Mouse (Mus musculus): Measurements from ENCODE around the gene Slc25a26. TPM values are rescaled to one million over a fixed set of nuclear protein-coding genes. Genes with fewer than 3 reads are reported as not detected.
A peak's percentile ranks its signal among the peaks of the same experiment; 100 is the strongest.

Gene Slc25a26
- polyA plus RNA-seq, 1 experiment from 2014 or later: 7.5 TPM

- peaks cover 3% of the 10 kb centered on the region; the same call in 1 of the 2 replicates for H3K36me3 ChIP-seq (ENCODE audit: control insufficient read depth, insufficient read depth, low read length)
- ATAC-seq (ENCODE audit: insufficient number of reproducible peaks, low FRiP score, low TSS enrichment, low read depth) (peak; percentile 86), DNase-seq (ENCODE audit: low spot score) (peak; percentile 81)
- H3K9me3 ChIP-seq (ENCODE audit: control insufficient read depth, low read length): no peaks in the 10 kb centered on the region
- H3K4me1 ChIP-seq (ENCODE audit: control insufficient read depth, insufficient read depth, low read length): peaks cover 56% of the 10 kb centered on the region
- H3K9ac ChIP-seq (ENCODE audit: low read length): no peak overlapping the region
- no peak overlapping the region for H3K4me2 ChIP-seq (ENCODE audit: low read depth, severe bottlenecking)
- no peak overlapping the region for H3K4me3 ChIP-seq (ENCODE audit: low read depth, low read length)
- H3K27ac ChIP-seq (replicated peaks; ENCODE audit: low read depth, low read length): peak overlapping the region; percentile 87
- 14% methylated on average over 15 of the region's 15 CpGs for WGBS
- no peaks in the 10 kb centered on the region for H3K27me3 ChIP-seq (ENCODE audit: control insufficient read depth, insufficient read depth, low read length)
Measured at GRCm38 (mm10) chr6:94627714-94628595, 127.8 kb downstream of the Slc25a26 start.

GRCm38 (mm10) chr6:94628787-94629186, 128.7 kb downstream of the Slc25a26 start:
- Histone ChIP-seq H3K9ac (ENCODE audit: low read length) (no peak overlapping the region), H3K4me3 (ENCODE audit: low read depth, low read length) (no peak overlapping the region), H3K9me3 (ENCODE audit: control insufficient read depth, low read length) (no peaks in the 10 kb centered on the region), H3K27ac (replicated peaks; ENCODE audit: low read depth, low read length) (0 out of 2 replicates have a peak overlapping the region, but pooled peaks have one; percentile 87), H3K36me3 (ENCODE audit: control insufficient read depth, insufficient read depth, low read length) (peaks cover 3% of the 10 kb centered on the region; the same call in 1 of the 2 replicates), H3K4me2 (ENCODE audit: low read depth, severe bottlenecking) (no peak overlapping the region), H3K27me3 (ENCODE audit: control insufficient read depth, insufficient read depth, low read length) (no peaks in the 10 kb centered on the region), H3K4me1 (ENCODE audit: control insufficient read depth, insufficient read depth, low read length) (peaks cover 56% of the 10 kb centered on the region)
- no peak for ATAC-seq (ENCODE audit: insufficient number of reproducible peaks, low FRiP score, low TSS enrichment, low read depth)
- no peak for DNase-seq (ENCODE audit: low spot score)
- WGBS: 45% methylated on average over 6 of the region's 6 CpGs

- Histone ChIP-seq H3K36me3 (ENCODE audit: control insufficient read depth, insufficient read depth, low read length) (no peaks in the 10 kb centered on the region), H3K4me1 (ENCODE audit: control insufficient read depth, insufficient read depth, low read length) (peaks cover 46% of the 10 kb centered on the region), H3K27ac (replicated peaks; ENCODE audit: low read depth, low read length) (no peak overlapping the region), H3K27me3 (ENCODE audit: control insufficient read depth, insufficient read depth, low read length) (no peaks in the 10 kb centered on the region), H3K9ac (ENCODE audit: low read length) (no peak overlapping the region), H3K4me3 (ENCODE audit: low read depth, low read length) (no peak overlapping the region), H3K9me3 (ENCODE audit: control insufficient read depth, low read length) (no peaks in the 10 kb centered on the region), H3K4me2 (ENCODE audit: low read depth, severe bottlenecking) (no peak overlapping the region)
- DNase-seq (ENCODE audit: low spot score): no peak
- WGBS: 67% methylated on average over 7 of the region's 7 CpGs
- no peak for ATAC-seq (ENCODE audit: insufficient number of reproducible peaks, low FRiP score, low TSS enrichment, low read depth)
Measured at GRCm38 (mm10) chr6:94631051-94631778, 131.1 kb downstream of the Slc25a26 start.

GRCm38 (mm10) chr6:94631779-94632082, 131.6 kb downstream of the Slc25a26 start:
- DNase-seq (ENCODE audit: low spot score): no peak
- no peak overlapping the region for H3K27ac ChIP-seq (replicated peaks; ENCODE audit: low read depth, low read length)
- H3K9ac ChIP-seq (ENCODE audit: low read length): no peak overlapping the region
- H3K36me3 ChIP-seq (ENCODE audit: control insufficient read depth, insufficient read depth, low read length): no peaks in the 10 kb centered on the region
- H3K4me2 ChIP-seq (ENCODE audit: low read depth, severe bottlenecking): no peak overlapping the region
- ATAC-seq (ENCODE audit: insufficient number of reproducible peaks, low FRiP score, low TSS enrichment, low read depth): no peak
- no peaks in the 10 kb centered on the region for H3K9me3 ChIP-seq (ENCODE audit: control insufficient read depth, low read length)
- peaks cover 41% of the 10 kb centered on the region for H3K4me1 ChIP-seq (ENCODE audit: control insufficient read depth, insufficient read depth, low read length)
- H3K4me3 ChIP-seq (ENCODE audit: low read depth, low read length): no peak overlapping the region
- no peaks in the 10 kb centered on the region for H3K27me3 ChIP-seq (ENCODE audit: control insufficient read depth, insufficient read depth, low read length)
- 88% methylated on average over 6 of the region's 6 CpGs for WGBS

- 91% methylated on average over 4 of the region's 4 CpGs for WGBS
- no peaks in the 10 kb centered on the region for H3K27me3 ChIP-seq (ENCODE audit: control insufficient read depth, insufficient read depth, low read length)
- no peak overlapping the region for H3K9ac ChIP-seq (ENCODE audit: low read length)
- no peak overlapping the region for H3K4me2 ChIP-seq (ENCODE audit: low read depth, severe bottlenecking)
- ATAC-seq (ENCODE audit: insufficient number of reproducible peaks, low FRiP score, low TSS enrichment, low read depth): no peak
- H3K36me3 ChIP-seq (ENCODE audit: control insufficient read depth, insufficient read depth, low read length): no peaks in the 10 kb centered on the region
- peaks cover 25% of the 10 kb centered on the region for H3K4me1 ChIP-seq (ENCODE audit: control insufficient read depth, insufficient read depth, low read length)
- H3K27ac ChIP-seq (replicated peaks; ENCODE audit: low read depth, low read length): no peak overlapping the region
- no peaks in the 10 kb centered on the region for H3K9me3 ChIP-seq (ENCODE audit: control insufficient read depth, low read length)
- H3K4me3 ChIP-seq (ENCODE audit: low read depth, low read length): no peak overlapping the region
- no peak for DNase-seq (ENCODE audit: low spot score)
Measured at GRCm38 (mm10) chr6:94634274-94634673, 134.1 kb downstream of the Slc25a26 start.

GRCm38 (mm10) chr6:94634710-94635109, 134.6 kb downstream of the Slc25a26 start:
- Histone ChIP-seq H3K4me1 (ENCODE audit: control insufficient read depth, insufficient read depth, low read length) (peaks cover 25% of the 10 kb centered on the region), H3K4me2 (ENCODE audit: low read depth, severe bottlenecking) (no peak overlapping the region)
- 85% methylated on average over 9 of the region's 9 CpGs for WGBS

GRCm38 (mm10) chr6:94635343-94635742, 135.2 kb downstream of the Slc25a26 start:
- H3K9ac ChIP-seq (ENCODE audit: low read length): no peak overlapping the region
- no peaks in the 10 kb centered on the region for H3K27me3 ChIP-seq (ENCODE audit: control insufficient read depth, insufficient read depth, low read length)
- H3K4me3 ChIP-seq (ENCODE audit: low read depth, low read length): no peak overlapping the region
- WGBS: 59% methylated on average over 1 of the region's 1 CpGs
- no peak for ATAC-seq (ENCODE audit: insufficient number of reproducible peaks, low FRiP score, low TSS enrichment, low read depth)
- H3K27ac ChIP-seq (replicated peaks; ENCODE audit: low read depth, low read length): no peak overlapping the region
- H3K4me1 ChIP-seq (ENCODE audit: control insufficient read depth, insufficient read depth, low read length): peaks cover 23% of the 10 kb centered on the region
- no peaks in the 10 kb centered on the region for H3K9me3 ChIP-seq (ENCODE audit: control insufficient read depth, low read length)
- H3K36me3 ChIP-seq (ENCODE audit: control insufficient read depth, insufficient read depth, low read length): no peaks in the 10 kb centered on the region
- H3K4me2 ChIP-seq (ENCODE audit: low read depth, severe bottlenecking): no peak overlapping the region
- DNase-seq (ENCODE audit: low spot score): no peak

More at GRCm38 (mm10) chr6:94634710-94635109, 134.6 kb downstream of the Slc25a26 start:
- no peak for ATAC-seq (ENCODE audit: insufficient number of reproducible peaks, low FRiP score, low TSS enrichment, low read depth)
- Histone ChIP-seq H3K9me3 (ENCODE audit: control insufficient read depth, low read length) (no peaks in the 10 kb centered on the region), H3K27me3 (ENCODE audit: control insufficient read depth, insufficient read depth, low read length) (no peaks in the 10 kb centered on the region), H3K36me3 (ENCODE audit: control insufficient read depth, insufficient read depth, low read length) (no peaks in the 10 kb centered on the region), H3K4me3 (ENCODE audit: low read depth, low read length) (no peak overlapping the region), H3K9ac (ENCODE audit: low read length) (no peak overlapping the region), H3K27ac (replicated peaks; ENCODE audit: low read depth, low read length) (no peak overlapping the region)
- no peak for DNase-seq (ENCODE audit: low spot score)

- no peaks in the 10 kb centered on the region for H3K9me3 ChIP-seq (ENCODE audit: control insufficient read depth, low read length)
- H3K4me1 ChIP-seq (ENCODE audit: control insufficient read depth, insufficient read depth, low read length): peaks cover 12% of the 10 kb centered on the region
- H3K4me3 ChIP-seq (ENCODE audit: low read depth, low read length): no peak overlapping the region
- no peak overlapping the region for H3K27ac ChIP-seq (replicated peaks; ENCODE audit: low read depth, low read length)
- 58% methylated on average over 5 of the region's 5 CpGs for WGBS
- no peak overlapping the region for H3K9ac ChIP-seq (ENCODE audit: low read length)
- H3K4me2 ChIP-seq (ENCODE audit: low read depth, severe bottlenecking): no peak overlapping the region
- no peak for ATAC-seq (ENCODE audit: insufficient number of reproducible peaks, low FRiP score, low TSS enrichment, low read depth)
- H3K36me3 ChIP-seq (ENCODE audit: control insufficient read depth, insufficient read depth, low read length): no peaks in the 10 kb centered on the region
- no peak for DNase-seq (ENCODE audit: low spot score)
- no peaks in the 10 kb centered on the region for H3K27me3 ChIP-seq (ENCODE audit: control insufficient read depth, insufficient read depth, low read length)
Measured at GRCm38 (mm10) chr6:94637024-94637434, 136.9 kb downstream of the Slc25a26 start.
